Comparison of ENCODE assay signal across 8 mouse cellular contexts in genomic region chr13:79285478-79285877, GRCm38 (mm10).
DNase-seq lines count a peak whose midpoint lies in the region; ATAC-seq and TF ChIP-seq lines count a peak whose summit lies in the region.

No protein-coding gene starts in this region.

- no peak for ATAC-seq in megakaryocyte, adult 5-6 weeks (ENCODE audit: poor library complexity, severe bottlenecking)

- TF ChIP-seq CTCF in layer of hippocampus, adult 2 months (conservative IDR thresholded peaks at IDR 0.05), result peak; percentile 70

- intact Hi-C loops in gastrocnemius, postnatal 14 days (cut with DNase I; ENCODE audit: low total_unique reads), result no loop called here

- peak in 1 of 2 experiments; percentile 2 for DNase-seq in layer of hippocampus, adult 2 months (ENCODE audit: low spot score in 2 of 2)
- DNase-seq in layer of hippocampus, adult 9-11 months, result no peak
- DNase-seq in ZHBTc4 (ENCODE audit: low read depth, low spot score), result peak; percentile 11
- peak; percentile 1 for DNase-seq in fibroblast of lung, adult 2 months (ENCODE audit: low read depth)
- DNase-seq in lung, postnatal 36 days, result peak; percentile 35
- DNase-seq in gastrocnemius, postnatal 14 days, result no peak
- no peak for DNase-seq in cerebellum, adult 9-11 months

- H3K27ac ChIP-seq in layer of hippocampus, adult 2 months, result no peak overlapping the region

- no peak overlapping the region for H3K4me3 ChIP-seq in layer of hippocampus, adult 2 months

Comparison
In these comparisons a context has a peak if more than half of its experiments do, and no peak if none do; other contexts are left out.
1. DNase-seq: peak in ZHBTc4 (single experiment), fibroblast of lung, adult 2 months (single experiment) and lung, postnatal 36 days (single experiment); none in layer of hippocampus, adult 9-11 months (single experiment), gastrocnemius, postnatal 14 days (single experiment) and cerebellum, adult 9-11 months (single experiment).